Mouse (Mus musculus) retina, adult 2 months (tissue): Measurements from ENCODE around the gene Ddx25.

ENCODE experiments used
- DNase-seq: peaks from one replicate; pipeline ENCODE4 v3.0.0-alpha.2; 2012; ENCODE audit warnings: low read depth, low spot score

Gene Ddx25

GRCm38 (mm10) chr9:35558257-35559008 is at the start of gene Ddx25, which contains the start of gene Pus3:
Ddx25 (minus strand) TSS chr9:35558528.
Pus3 (plus strand) TSS chr9:35558595.
- DNase-seq: no peak

- DNase-seq: no peak
Measured at GRCm38 (mm10) chr9:35607647-35608405, 49.5 kb upstream of the Ddx25 start.

- DNase-seq: no peak
Measured at GRCm38 (mm10) chr9:35592903-35593302, 34.6 kb upstream of the Ddx25 start.

- no peak for DNase-seq
Measured at GRCm38 (mm10) chr9:35587674-35588073, 29.3 kb upstream of the Ddx25 start.

- no peak for DNase-seq
Measured at GRCm38 (mm10) chr9:35574416-35574815, 16.1 kb upstream of the Ddx25 start.

GRCm38 (mm10) chr9:35570663-35571062 is 12.3 kb upstream of the Ddx25 start:
- no peak for DNase-seq

- DNase-seq: peak; percentile 86
Measured at GRCm38 (mm10) chr9:35569571-35570534, 11.5 kb upstream of the Ddx25 start, which contains the start of the genes Pate2 and Hyls1. Pate2 (plus strand) TSS chr9:35570284. Hyls1 (minus strand) TSS chr9:35570398.

- no peak for DNase-seq
Measured at GRCm38 (mm10) chr9:35567995-35568394, 9.7 kb upstream of the Ddx25 start.

GRCm38 (mm10) chr9:35564536-35565240 is 6.4 kb upstream of the Ddx25 start:
- DNase-seq: no peak

GRCm38 (mm10) chr9:35561583-35561982 is 3.3 kb upstream of the Ddx25 start:
- DNase-seq: no peak

- DNase-seq: no peak
Measured at GRCm38 (mm10) chr9:35561076-35561475, 2.7 kb upstream of the Ddx25 start.

- DNase-seq: peak; percentile 67
Measured at GRCm38 (mm10) chr9:35559009-35559890, 922 bp upstream of the Ddx25 start.

- no peak for DNase-seq
Measured at GRCm38 (mm10) chr9:35556494-35557102, 1.7 kb downstream of the Ddx25 start.

- DNase-seq: no peak
Measured at GRCm38 (mm10) chr9:35548455-35548854, 9.9 kb downstream of the Ddx25 start.

GRCm38 (mm10) chr9:35546745-35547144 is 11.6 kb downstream of the Ddx25 start:
- DNase-seq: no peak

- no peak for DNase-seq
Measured at GRCm38 (mm10) chr9:35545704-35546103, 12.6 kb downstream of the Ddx25 start.

- DNase-seq: no peak
Measured at GRCm38 (mm10) chr9:35544666-35545065, 13.7 kb downstream of the Ddx25 start.

GRCm38 (mm10) chr9:35543099-35543860 is 15.0 kb downstream of the Ddx25 start:
- DNase-seq: no peak

- DNase-seq: no peak
Measured at GRCm38 (mm10) chr9:35541941-35542340, 16.4 kb downstream of the Ddx25 start.
